Mouse (Mus musculus) neural tube, embryonic 10.5 days (tissue): ENCODE data around the gene Phf12.
"Not testable (repeated sequence)": the region's sequence is repeated elsewhere in the genome, so short reads cannot be mapped to it uniquely, and the experiment has no call there.

Experiments used
- DNase-seq: peaks from one replicate; pipeline ENCODE4 v3.0.0-alpha.2; 2017; ENCODE audit warnings: low spot score; ENCODE audit errors: extremely low spot score

The Phf12 gene

DNA sequence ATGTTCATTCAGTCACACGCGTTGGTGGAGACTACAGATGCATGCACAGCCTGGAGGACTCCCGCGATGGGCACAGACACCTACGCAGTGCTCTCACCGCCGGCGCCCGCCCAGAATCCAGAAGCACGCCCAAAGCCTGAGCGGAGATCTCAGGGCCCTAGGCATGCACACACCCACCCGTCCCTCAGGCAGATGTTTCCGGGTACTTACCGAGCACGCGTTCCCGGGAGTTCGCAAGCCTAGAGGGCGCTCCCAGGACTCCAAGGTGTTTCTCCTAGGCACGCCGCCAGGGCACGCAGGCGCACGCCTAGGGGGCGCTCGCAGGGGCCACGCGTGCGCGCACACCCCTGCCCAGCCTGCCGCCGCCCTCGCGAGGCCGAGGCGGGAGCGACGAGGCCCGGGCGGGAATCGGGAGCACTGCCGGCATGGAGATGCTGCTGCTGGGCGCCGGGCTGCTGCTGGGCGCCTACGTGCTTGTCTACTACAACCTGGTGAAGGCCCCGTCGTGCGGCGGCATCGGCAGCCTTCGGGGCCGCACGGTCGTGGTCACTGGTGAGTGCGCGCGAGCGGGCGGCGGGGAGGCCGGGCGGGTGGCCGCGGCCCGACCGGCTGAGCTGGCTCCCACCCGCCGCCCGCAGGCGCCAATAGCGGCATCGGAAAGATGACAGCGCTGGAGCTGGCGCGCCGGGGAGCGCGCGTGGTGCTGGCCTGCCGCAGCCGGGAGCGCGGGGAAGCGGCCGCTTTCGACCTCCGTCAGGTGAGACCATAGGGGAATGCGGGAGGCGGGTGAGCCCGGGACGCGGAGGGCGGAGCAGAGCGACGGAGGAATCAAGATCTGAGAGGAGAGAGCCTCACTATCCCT is 49.6 kb downstream of the Phf12 start, which contains the start of gene Dhrs13:
Dhrs13 (plus strand) TSS at position 334 of the 862 bp plus-strand sequence.
- DNase-seq: peak; percentile 91

DNA sequence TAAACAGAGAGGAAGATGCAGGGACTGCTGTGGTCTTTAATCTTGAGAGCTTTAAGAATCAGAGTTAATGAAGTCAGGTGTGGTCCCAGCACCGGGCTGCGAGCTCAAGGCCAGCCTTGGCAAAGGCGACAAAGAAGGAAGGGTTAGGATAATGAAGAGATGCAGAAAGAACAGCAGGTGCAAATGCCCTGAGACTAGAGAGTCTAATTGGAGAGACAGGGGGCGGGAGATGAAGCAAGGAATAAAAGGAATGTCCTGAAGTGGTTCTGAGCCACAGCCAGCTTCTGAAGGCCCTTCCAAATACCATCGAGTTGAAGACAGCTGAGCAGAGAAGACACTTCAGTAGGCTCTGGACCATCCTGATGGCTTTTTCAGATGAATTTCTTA is 50.2 kb downstream of the Phf12 start:
- no peak for DNase-seq

DNA sequence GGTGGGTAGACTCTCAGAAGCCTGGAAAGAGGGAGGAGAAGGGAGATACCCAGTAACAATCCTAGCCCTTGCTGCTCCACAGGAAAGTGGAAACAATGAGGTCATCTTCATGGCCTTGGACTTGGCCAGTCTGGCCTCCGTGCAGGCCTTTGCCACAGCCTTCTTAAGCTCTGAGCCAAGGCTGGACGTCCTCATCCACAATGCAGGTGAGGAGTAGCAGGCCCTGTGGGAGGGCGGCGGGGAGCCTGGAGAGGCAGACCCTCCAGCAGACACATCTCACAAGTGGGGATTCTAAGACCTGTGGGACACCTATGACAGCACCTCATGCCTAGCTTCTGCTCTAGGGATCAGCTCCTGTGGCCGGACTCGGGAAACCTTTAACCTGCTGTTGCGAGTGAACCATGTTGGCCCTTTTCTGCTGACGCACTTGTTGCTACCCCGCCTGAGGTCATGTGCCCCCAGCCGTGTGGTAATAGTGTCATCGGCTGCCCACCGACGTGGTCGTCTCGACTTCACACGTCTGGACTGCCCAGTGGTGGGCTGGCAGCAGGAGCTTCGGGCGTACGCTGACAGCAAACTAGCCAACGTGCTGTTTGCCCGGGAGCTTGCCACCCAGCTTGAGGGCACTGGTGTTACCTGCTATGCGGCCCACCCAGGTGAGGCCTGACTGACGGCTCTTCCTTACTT is 51.5 kb downstream of the Phf12 start:
- DNase-seq: no peak

DNA sequence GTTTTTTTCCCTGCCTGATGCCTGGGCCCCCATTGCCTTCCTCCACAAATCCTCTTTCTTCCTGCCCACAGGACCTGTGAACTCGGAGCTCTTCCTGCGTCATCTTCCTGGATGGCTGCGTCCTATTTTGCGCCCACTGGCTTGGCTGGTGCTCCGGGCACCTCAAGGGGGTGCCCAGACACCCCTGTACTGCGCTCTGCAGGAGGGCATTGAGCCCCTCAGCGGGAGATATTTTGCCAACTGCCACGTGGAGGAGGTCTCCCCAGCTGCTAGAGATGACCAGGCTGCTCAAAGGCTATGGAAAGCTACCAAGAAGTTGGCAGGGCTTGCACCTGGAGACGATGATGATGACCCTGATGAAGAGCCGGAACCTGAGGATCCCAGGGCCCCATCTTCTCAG is 54.2 kb downstream of the Phf12 start:
- DNase-seq: no peak

DNA sequence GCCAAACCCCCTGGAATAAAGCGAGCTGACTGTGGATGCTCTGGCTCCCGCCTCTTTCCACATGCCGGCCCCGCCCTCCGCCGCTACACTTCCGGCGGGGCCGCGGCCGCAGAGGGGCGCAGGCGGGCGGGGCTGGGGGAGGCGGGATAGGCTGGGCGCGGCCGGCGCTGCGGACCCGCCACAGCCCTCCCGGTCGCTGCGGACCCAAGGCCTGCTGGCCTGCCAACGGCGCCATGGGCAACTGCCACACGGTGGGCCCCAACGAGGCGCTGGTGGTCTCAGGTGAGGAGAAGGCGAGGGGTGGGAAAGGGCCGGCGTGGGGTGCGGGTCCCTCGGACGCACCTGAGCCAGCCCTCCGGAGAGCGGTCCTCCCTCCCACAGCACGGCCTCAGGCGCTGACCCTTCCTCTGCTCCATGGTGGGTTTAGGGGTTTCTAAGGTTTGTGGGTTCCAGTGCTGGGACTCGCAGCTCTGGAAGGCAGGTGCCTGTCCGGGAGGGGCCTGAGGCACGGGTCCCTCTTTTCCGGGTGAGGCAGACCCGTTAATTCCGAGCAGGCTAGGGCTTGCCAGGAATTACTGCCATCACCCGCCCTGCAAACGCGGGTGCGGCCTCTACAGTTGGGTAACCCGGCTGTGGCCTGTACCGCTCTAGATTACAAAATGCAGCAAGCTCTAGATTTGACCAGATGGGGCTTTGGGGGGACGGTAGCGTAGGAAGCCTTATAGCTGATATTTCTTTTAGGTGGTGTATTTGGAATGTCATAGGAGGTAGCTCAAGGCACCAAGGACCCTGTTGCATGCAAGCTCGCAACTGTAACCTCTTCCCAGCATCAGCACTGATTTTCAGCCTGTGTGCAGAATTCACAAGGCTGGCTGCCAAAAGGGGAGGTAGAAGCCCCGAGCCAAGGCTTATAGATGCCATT is 55.5 kb downstream of the Phf12 start, which contains the start of gene Flot2:
Flot2 (plus strand) TSS at position 101 of the 922 bp plus-strand sequence.
- DNase-seq: peak; percentile 78

DNA sequence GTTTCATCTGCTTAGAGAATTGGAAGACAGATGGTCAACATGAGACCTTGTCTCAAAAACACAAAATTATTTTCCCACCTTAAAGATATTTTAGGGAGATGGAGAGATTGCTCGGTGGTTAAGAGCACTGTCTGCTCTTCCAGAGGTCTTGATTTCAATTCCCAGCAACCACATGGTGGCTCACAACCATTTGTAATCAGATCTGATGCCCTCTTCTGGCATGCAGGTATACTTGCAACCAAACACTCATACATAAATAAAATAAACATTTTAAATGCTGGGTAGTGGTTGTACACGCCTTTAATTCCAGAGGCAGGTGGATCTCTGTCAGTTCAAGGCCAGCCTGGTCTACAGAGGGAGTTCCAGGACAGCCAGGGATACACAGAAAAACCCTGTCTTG is 58.3 kb downstream of the Phf12 start:
- DNase-seq: no peak

DNA sequence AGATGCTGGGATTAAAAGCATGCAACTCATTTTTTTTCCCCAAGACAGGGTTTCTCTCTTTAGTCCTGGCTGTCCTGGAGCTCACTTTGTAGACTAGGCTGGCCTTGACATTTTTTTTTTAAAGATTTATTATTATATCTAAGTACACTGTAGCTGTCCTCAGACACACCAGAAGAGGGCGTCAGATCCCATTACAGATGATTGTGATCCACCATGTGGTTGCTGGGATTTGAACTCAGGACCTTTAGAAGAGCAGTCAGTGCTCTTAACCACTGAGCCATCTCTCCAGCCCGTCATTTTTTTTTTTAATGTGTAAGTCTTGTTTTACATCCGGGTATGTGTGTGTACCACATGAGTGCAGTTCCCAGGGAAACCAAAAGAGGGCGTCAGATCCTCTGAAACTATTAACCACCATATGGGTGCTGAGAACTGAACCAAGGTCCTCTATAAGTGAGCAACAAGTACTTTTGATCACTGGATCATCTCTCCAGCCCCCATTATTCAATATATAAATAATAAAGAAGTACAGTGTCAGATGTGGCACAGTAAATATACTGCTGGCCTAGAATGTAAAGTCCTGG is 59.8 kb downstream of the Phf12 start:
- DNase-seq: not testable (repeated sequence)

DNA sequence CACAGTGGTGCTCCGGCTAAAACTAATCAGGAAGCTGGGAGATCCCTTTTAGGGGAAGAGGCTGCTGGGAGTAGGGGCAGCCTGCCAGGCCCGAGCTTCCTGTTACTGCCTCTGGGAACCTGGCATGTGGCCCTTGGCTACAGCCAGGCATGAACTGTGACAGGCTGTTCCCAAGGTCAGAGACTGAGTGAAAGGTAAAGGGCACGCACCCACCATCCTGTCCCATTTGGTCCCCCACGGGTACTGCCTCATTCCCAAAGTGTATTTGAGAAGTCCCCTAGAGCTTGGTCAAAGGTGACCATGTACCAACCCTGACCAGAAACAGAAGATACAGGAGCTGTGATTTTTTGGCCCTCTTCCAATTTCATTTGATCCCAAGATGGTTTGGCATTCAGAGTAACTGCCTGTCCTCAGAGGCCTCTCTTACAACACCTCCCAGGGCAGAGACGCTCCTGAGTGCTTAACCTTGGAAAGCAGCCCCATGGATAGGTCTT is 62.3 kb downstream of the Phf12 start:
- DNase-seq: no peak

DNA sequence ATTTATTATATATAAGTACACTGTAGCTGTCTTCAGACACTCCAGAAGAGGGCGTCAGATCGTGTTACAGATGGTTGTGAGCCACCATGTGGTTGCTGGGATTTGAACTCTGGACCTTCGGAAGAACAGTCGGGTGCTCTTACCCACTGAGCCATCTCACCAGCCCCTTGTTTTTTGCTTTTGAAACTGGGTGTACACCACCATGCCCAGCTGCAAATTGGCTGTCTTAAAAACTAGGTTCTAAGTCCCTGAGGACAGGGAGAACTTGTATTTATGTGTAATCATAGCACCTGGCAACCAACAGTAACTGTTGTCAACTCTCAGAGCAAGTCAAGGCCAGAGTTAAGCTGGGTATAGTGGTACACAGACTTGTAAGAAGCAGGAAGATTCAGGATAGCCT is 66.1 kb downstream of the Phf12 start:
- not testable (repeated sequence) for DNase-seq

DNA sequence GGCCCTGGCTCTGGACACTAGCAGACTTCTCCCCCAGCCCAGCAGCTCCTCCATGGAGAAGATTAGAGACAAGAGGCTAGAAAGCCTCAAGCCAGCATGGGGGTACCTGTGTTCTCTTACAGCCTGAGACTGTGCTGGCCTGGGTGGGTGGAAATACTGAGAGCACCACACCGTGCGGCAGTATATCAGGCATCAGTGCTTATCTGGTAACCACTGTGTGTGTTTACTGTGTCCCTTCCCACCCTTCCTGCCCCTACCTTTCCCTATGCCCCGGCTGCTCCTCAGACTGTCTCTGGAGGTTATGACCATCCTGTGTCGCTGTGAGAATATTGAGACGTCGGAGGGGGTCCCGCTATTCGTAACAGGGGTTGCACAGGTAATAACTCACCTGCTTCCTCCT is 70.5 kb downstream of the Phf12 start:
- DNase-seq: no peak

DNA sequence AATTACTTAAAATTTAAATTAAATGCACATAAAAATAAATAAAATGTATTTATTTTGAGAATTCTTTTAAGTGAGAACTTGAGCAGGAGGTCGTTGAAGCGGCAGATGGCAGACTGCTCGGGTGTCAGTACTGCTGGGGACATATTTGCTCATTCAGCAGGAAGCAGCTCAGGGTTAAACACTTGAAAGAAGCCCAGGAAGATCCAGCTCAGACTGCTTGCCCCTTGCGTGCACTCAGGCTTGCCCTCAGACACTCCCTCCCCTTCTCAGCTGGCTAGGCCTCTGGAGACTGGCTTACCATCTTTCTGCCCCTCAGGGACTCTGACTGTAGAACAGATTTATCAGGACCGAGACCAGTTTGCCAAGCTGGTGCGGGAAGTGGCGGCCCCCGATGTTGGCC is 74.4 kb downstream of the Phf12 start:
- no peak for DNase-seq

DNA sequence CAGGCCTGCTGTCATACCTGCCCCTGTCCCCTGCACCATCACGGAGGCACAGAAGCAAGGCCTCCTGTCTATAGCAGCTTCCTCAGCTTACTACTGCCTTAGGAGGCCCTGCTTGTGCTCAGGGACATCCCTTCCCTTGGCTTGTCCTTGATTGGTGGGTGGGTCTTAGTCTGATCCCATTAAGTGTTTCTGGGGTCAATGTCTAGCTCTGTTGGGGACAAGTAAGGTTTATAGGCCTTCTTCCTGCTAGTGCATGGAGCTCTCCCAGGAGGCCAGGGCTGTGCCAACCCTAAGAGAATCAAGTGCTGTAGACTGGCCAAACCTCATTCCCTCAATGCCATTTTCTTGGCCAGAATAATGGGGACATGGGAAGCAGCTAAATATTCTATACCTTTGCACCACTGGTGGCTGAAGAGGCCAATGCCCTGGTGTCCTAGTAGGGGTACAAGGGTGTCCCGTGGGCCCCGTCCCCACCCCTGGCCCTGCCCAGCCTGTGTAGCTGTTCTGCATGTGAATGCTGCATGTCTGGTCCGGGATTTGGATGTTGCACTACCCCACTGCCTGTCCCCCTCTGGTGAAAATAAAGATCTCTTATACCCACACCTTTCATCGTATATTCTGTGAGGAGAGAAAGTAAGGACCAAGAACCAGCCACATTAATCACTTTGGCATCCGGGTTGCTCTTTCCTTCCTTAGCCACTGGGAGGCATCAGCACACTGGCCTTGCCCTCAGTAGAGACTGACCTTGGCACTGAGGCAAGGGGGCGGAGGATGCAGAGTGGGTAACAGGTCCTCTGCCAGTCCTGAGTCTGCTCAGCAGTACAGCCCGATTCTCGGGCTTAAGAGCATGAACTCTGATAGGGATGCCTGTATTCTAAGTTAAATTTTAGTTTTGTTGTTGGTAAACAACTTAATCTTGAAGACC is 77.5 kb downstream of the Phf12 start:
- DNase-seq: peak; percentile 28

DNA sequence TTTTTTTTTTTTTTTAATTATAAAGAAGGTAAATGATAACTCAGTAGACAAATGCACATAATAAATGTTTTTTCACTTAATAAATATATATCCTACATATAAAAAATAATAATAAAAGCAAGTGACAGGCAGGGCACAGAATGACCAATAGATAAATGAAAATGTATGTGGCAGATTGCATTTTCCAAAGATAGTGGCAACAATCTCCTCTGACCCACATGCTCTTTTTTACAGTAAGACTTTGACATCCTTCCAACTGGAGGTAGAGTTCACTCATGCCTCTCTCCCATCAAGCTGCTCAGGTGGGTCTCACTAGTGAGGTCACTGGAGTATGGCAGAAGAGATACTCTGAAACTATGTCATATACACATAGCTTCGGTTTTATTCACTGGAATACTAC is 80.0 kb downstream of the Phf12 start:
- no peak for DNase-seq

DNA sequence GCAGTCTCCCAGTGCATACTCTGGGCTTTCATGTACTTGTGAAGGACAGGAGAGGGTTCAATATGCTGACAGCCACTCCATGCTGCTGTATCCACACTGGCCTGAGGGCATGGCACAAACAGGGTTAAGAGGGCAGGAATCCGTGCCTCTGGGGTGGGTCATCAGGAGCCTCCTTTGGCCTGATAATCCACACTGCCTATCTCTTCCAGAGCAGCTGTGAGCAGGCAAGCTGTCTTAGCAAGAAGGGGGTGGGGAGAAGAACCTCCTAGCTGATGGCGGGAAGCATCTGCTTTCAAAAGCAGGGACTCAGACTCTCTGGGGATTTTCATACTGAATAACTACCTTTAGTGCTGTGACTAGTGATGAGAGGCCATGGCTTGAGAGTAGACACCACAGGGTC is 83.4 kb downstream of the Phf12 start:
- no peak for DNase-seq

DNA sequence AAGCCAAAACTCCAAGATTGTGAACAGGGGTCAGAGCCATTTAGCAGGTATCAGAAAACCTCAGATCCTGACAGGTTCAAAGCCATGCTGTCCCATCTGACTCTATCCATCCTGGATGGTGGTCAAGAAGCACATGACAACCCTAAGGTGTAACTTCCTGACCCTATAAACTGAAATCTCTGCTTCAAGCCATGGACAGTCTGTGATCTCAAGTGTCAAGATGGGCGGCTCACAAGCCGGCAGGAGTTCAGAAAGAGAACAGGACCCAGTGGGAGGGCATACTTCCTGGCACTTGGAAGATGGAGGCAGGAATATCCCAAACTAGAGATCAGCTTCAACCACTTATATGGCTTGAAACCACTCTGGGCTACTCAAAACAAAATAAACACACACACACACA is 84.1 kb downstream of the Phf12 start:
- no peak for DNase-seq

DNA sequence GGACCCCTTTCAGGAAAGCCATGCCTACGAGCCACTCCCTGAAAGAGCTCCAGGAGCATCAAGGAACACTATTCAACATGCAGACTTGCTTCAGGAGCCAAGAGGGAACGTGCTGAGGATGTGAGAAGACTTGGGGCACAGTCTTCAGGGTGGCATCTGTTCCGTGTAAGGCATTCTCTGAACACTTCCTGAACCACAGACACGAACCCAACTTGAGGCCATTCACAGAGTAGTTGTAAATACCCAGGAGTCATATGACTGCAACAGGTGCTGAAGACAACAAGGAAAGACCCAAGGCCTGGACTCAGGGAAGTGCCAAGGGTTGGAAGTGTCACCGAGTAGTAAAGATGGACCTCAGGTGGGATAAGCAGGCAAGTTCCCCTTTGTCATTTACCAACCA is 85.0 kb downstream of the Phf12 start:
- no peak for DNase-seq

DNA sequence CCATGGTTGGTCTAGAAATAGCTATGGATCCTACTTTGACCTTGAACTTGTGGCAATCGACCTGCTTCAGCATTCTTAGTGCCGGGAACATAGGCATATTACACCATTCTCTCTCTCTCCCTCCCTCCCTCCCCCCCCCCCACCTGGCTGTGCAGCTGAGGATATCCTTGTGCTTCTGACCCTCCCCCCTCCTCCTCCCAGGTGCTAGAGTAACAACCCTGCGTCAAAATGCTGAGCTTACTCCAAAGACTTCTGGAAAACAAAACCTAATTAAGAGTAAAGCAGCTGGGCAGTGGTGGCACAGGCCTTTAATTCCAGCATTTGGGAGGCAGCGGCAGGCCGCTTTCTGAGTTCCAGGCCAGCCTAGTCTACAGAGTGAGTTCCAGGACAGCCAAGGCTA is 86.6 kb downstream of the Phf12 start:
- no peak for DNase-seq

DNA sequence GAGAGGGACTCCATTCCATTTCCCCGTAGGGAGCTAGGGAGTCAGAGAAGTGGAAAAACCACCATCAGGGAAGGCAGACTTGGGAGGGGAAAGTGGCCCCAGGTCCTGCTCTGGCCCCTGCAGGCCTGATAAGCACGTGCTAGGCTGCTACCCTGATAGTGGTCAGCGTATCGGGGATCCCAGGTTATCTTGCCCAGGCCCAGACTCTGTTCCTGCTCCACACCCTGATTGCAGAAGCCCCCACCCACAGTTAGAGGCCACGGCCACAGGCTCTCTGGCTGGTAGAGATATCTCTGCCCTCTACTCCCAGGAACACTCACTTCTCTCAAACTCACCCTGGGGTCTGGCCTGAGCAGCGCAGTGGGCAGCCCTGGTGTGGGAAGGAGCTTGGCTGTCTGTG is 87.1 kb downstream of the Phf12 start:
- DNase-seq: no peak

DNA sequence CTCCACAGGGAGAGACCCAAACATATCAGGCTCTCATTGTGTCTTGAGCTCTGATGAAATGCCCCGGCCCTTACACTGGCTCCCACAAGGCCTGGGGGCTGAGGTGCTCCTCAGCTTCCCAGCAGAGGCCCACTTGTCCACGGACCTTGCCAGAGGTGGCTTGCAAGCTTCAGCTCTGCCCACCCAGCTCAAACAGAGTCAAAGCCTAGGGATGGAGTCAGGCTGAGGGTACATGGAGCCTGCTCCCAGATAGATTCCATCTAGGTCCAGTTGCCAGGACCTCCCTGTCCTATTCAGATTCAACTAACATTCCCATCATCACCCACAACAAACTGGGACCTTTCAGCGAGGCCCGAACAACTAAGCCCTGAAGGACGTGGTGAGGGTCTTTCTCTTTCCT is 89.4 kb downstream of the Phf12 start:
- no peak for DNase-seq
